Mouse (Mus musculus) kidney, adult 2 months (tissue): Measurements from ENCODE around the gene Tsfm.

Source experiments
- CTCF ChIP-seq: fragments of 200-500 bp; conservative IDR thresholded peaks from 2 replicates; pipeline ENCODE4 v1.5.1; 2011; ENCODE audit warnings: low read depth, mild to moderate bottlenecking, control low read depth, low read length, moderate library complexity, mixed read lengths; ENCODE audit not compliant: insufficient read depth, insufficient read length
- POLR2A ChIP-seq: fragments of 200-500 bp; IDR thresholded peaks from one replicate; pipeline ENCODE4 v1.6.1; 2011; ENCODE audit warnings: low read depth, low read length, control low read depth

DNA sequence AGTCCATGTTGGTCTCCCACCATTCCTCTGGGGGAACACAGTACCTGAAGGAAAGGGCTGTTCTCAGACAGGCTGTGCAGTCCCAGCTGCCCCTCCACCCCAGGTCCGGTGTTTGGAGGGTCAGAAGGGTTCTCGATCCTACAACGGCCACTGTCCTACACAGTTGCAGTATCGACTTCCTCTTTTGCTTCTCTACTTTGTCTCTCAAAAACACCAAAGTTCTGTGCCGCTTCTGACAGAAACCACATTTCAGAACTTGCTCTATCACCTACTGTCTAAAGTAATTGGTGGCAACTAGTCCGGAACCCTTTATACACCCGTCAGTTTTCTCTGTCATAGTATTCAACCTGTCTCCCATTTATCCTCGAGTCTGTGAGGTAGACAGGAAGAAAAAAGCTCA, 24.8 kb upstream of the Tsfm start:
- no peak for TF ChIP-seq POLR2A
- TF ChIP-seq CTCF = no peak
